Mouse (Mus musculus) heart, embryonic 14.5 days (tissue): Measurements from ENCODE around the gene Lysmd3. TPM values are rescaled to one million over a fixed set of nuclear protein-coding genes. Genes with fewer than 3 reads are reported as not detected.

Source experiments
- polyA plus RNA-seq: library from polyadenylated mRNA; unstranded; fragments of >200 nt; fragmentation: Nextera tagmentation; extraction: Ambion mirVana; gene quantifications from 2 replicates; pipeline ENCODE4 v1.2.1, GENCODE M21; 2014

Lysmd3 gene
- polyA plus RNA-seq, 1 experiment from 2014 or later = 24.9 TPM

Other genes starting within 250 kb of the Lysmd3 start
- 0.86 and 1.2 TPM in 2 replicates for gene Adgrv1, start 24.5 kb upstream of the Lysmd3 start, polyA plus RNA-seq
- gene Polr3g, start 53.4 kb downstream of the Lysmd3 start, polyA plus RNA-seq = 15.8 and 16.9 TPM in 2 replicates
- 8.4 and 10.3 TPM in 2 replicates for gene Mblac2, start 53.7 kb downstream of the Lysmd3 start, polyA plus RNA-seq
- gene Cetn3, start 125.4 kb downstream of the Lysmd3 start, polyA plus RNA-seq = 226 and 231 TPM in 2 replicates